Mouse (Mus musculus) small intestine, adult 2 months (tissue): ENCODE data around the gene Flot2.

Source experiments
- CTCF ChIP-seq: fragments of 200-500 bp; IDR thresholded peaks from 2 replicates; pipeline ENCODE4 v1.5.1; 2012; ENCODE audit warnings: low read depth, mild to moderate bottlenecking, control low read depth, inconsistent platforms, low read length, moderate library complexity, mixed read lengths; ENCODE audit not compliant: insufficient replicate concordance, insufficient read length; ENCODE audit errors: extremely low read depth
- POLR2A ChIP-seq: fragments of 200-500 bp; IDR thresholded peaks from 2 replicates; pipeline ENCODE4 v1.6.1; 2012; ENCODE audit warnings: low read depth, mild to moderate bottlenecking, control low read depth, inconsistent platforms, low read length, moderate library complexity

GRCm38 (mm10) chr11:78033931-78034617, 3.7 kb upstream of the Flot2 start:
- no peak for TF ChIP-seq CTCF
- no peak for TF ChIP-seq POLR2A
